Mouse (Mus musculus) olfactory bulb, adult 2 months (tissue): ENCODE measurements at regions not wholly inside any gene's neighbourhood (a gene's known extent, or its start where the extent isn't known, plus 50 kb on each side); places are given as distances from the start of the nearest gene placed in this dataset.

Experiments
- H3K27ac ChIP-seq: fragments of 200-500 bp; 2 replicates; pipeline ENCODE4 v1.5.1; 2012; ENCODE audit warnings: low read depth, low read length; ENCODE audit not compliant: insufficient read depth
- H3K4me1 ChIP-seq: fragments of 200-500 bp; 2 replicates; pipeline ENCODE4 v1.6.1; 2012; ENCODE audit warnings: low read length; ENCODE audit not compliant: control insufficient read depth, insufficient read depth
- H3K4me3 ChIP-seq: fragments of 200-500 bp; 2 replicates; pipeline ENCODE4 v1.5.1; 2012; ENCODE audit warnings: mild to moderate bottlenecking, low read depth, low read length, moderate library complexity; ENCODE audit not compliant: insufficient read depth
- CTCF ChIP-seq: fragments of 200-500 bp; IDR thresholded peaks from 2 replicates; pipeline ENCODE4 v1.5.1; 2012; ENCODE audit warnings: low read depth, mild to moderate bottlenecking, low read length, moderate library complexity; ENCODE audit not compliant: insufficient read depth
- POLR2A ChIP-seq: fragments of 200-500 bp; IDR thresholded peaks from 2 replicates; pipeline ENCODE4 v1.6.1; 2012; ENCODE audit warnings: mild to moderate bottlenecking, low read depth, low read length, moderate library complexity; ENCODE audit not compliant: insufficient read depth
- WGBS: fragments of 180-500 bp; shearing (Covaris S2); methylation state at CpG from one replicate; pipeline ENCODE4 v1.1.7; 2018; 5-methylcytosine and 5-hydroxymethylcytosine counted together

DNA sequence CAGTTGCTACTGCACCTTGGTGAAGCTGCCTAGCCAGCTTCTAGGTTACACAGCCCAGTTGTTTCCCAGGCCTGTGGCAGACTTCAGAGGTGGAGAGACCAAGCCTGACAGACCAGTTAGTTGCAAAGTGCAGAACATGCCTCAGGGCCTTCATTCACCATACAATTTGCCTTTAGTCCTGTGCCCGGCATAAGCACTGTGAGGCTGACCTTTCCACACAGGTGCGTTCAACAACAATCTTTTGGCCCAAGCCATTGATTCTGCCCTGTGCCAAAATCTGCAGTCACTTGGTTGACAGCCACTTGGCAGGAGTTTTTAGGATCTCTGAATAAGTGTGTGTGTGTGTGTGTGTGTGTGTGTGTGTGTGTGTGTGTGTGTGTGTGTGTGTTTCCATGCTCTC lies 2400.5 kb upstream of the Gm7489 start:
- TF ChIP-seq POLR2A = no peak
- TF ChIP-seq CTCF = no peak
- Histone ChIP-seq H3K27ac (no peak overlapping the region), H3K4me1 (no peaks in the 10 kb centered on the region), H3K4me3 (no peak overlapping the region)
- WGBS = 58% methylated on average over 2 of the region's 2 CpGs

DNA sequence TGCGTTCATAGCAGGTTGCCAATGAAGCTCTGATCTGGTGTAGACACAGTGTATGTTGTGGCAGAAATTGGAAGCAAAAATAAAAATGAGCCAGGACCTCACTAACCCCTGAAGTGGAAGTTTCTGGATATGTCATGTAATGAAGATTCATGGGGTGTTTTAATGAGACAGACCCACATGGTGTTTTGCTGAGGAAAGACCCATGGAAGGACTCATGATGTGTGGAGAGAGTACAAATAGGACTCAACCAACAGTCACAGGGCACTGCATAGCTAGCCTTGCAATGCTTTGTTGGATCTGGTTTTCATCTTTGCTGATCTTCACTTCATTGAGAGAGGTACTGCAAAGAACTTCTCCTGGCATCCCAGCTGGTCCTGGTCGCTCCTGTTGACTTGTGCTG lies 2399.2 kb upstream of the Gm7489 start:
- TF ChIP-seq CTCF (no peak), POLR2A (no peak)
- WGBS = 95% methylated on average over 2 of the region's 2 CpGs
- Histone ChIP-seq H3K4me1 (no peaks in the 10 kb centered on the region), H3K4me3 (no peak overlapping the region), H3K27ac (no peak overlapping the region)

- peaks cover 3% of the 10 kb centered on the region; the same call in 1 of the 2 replicates for H3K4me1 ChIP-seq
- no peak overlapping the region for H3K4me3 ChIP-seq
- WGBS = 71% methylated on average over 12 of the region's 12 CpGs
- no peak overlapping the region for H3K27ac ChIP-seq
- TF ChIP-seq CTCF (no peak), POLR2A (no peak)
These were observed 2382.5 kb upstream of the Gm7489 start for GRCm38 (mm10) chr15:51502058-51502741.

DNA sequence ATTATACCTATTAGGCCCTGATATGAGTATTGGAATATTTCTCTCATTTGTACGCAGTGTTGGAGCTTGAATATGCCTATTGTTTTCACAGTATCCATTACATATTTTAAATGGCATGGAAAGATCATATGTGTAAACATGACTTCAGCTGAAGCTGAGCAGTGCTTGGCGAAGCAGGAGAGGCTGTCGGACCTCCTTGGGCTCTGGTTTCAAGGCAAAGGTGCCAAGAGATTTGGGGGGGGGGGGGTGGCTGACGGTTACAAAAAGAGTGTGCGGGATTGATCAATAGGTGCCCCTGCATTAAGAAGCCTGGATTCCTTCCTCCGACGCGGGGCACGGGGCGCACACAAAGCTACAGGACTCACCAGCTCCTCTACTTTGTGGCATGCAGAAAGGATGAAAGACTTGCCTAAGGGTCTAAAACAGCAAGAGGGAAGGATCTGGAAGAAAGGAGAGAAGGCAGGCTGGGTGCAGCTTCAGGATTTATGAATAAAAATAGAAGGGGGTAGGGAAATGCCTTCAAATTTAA lies 2381.9 kb upstream of the Gm7489 start:
- Histone ChIP-seq H3K4me1 (peaks cover 3% of the 10 kb centered on the region; the same call in 1 of the 2 replicates), H3K4me3 (0 out of 2 replicates have a peak overlapping the region, but pooled peaks have one; percentile 5), H3K27ac (no peak overlapping the region)
- WGBS = 23% methylated on average over 10 of the region's 10 CpGs
- TF ChIP-seq POLR2A = no peak
- TF ChIP-seq CTCF = no peak

DNA sequence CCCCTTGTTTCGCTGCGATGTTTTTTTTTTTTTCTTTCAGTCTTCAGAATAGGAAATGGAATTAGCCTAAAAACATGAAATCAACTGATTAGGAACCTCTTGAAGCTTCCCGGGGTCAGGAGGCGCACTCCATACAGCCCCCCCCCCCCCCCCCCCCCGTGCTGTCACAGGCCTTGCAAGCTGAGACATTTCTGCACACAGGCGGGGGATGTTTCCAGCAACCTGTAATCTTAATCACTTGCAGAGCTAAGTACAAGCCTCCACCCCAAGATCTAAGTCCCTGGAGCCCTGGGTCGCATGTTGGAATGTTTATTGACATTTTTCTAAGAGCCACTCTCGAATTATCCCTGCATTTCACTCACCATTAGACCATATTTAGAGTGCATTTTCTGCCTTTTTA lies 2381.4 kb upstream of the Gm7489 start:
- WGBS = 10% methylated on average over 8 of the region's 8 CpGs
- no peak for TF ChIP-seq POLR2A
- no peak for TF ChIP-seq CTCF
- no peak overlapping the region for H3K4me3 ChIP-seq
- peaks cover 3% of the 10 kb centered on the region; the same call in 1 of the 2 replicates for H3K4me1 ChIP-seq
- H3K27ac ChIP-seq = no peak overlapping the region

DNA sequence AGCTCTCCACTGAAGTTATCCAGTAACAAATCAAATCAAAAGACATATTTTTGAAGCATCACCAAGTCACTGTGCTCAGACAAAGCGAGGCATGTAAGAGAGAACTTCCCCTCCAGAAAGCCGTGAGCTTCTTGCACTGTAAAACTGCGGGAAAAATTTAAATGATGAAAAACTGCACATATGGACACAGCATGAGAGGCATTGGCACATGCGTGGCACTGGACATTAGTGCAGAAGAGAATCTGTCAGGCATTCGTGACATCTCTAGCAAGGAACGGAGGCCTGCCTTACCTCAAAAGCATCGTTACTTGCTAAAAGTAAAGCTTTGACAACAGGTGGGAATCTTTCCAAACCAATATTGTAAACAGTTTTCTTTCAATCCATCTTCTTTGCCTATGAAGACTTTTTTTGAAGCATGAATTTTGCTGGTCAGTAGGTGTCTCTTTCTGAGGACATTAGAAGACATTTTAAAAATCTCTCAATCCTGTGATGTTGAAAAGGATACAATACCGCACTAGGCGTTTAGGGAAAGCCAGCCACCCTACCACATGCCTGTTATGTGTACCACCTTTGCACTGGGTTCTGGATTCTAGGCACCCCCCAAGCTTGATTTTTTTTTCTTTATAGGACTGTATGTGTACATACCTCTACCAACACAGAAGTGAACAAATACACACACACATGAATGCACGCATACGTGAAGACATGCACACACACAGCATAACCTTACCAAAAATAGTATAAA lies 2380.5 kb upstream of the Gm7489 start:
- no peak for TF ChIP-seq CTCF
- TF ChIP-seq POLR2A = no peak
- H3K4me1 ChIP-seq = peaks cover 3% of the 10 kb centered on the region; the same call in 1 of the 2 replicates
- 96% methylated on average over 11 of the region's 11 CpGs for WGBS
- no peak overlapping the region for H3K4me3 ChIP-seq
- H3K27ac ChIP-seq = no peak overlapping the region

- no peak overlapping the region for H3K4me3 ChIP-seq
- WGBS = 86% methylated on average over 5 of the region's 5 CpGs
- H3K27ac ChIP-seq = no peak overlapping the region
- TF ChIP-seq CTCF (no peak), POLR2A (no peak)
- H3K4me1 ChIP-seq = peaks cover 3% of the 10 kb centered on the region; the same call in 1 of the 2 replicates
These were observed 2379.9 kb upstream of the Gm7489 start for GRCm38 (mm10) chr15:51504789-51505188.

DNA sequence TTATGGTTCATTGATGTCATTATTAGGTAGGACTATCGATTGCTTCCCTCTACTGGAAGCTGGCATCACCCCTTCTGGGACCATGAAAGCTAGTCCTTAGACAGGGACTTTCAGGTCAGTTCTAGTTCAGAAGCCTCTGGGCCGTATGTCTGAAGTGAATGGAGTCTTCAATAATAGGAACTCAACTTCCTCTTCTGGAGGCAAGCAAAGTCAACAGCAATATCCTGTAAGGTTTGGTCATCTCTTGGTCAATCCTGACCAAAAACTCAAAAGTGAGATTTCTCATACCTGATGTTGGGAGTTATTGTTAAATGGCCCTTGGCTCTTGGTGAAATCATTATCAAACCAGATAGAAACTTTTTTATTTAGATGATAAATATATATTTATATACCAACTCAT lies 2377.6 kb upstream of the Gm7489 start:
- no peak overlapping the region for H3K4me3 ChIP-seq
- no peak for TF ChIP-seq CTCF
- TF ChIP-seq POLR2A = no peak
- H3K4me1 ChIP-seq = peaks cover 3% of the 10 kb centered on the region; the same call in 1 of the 2 replicates
- H3K27ac ChIP-seq = no peak overlapping the region
- 95% methylated on average over 2 of the region's 2 CpGs for WGBS

DNA sequence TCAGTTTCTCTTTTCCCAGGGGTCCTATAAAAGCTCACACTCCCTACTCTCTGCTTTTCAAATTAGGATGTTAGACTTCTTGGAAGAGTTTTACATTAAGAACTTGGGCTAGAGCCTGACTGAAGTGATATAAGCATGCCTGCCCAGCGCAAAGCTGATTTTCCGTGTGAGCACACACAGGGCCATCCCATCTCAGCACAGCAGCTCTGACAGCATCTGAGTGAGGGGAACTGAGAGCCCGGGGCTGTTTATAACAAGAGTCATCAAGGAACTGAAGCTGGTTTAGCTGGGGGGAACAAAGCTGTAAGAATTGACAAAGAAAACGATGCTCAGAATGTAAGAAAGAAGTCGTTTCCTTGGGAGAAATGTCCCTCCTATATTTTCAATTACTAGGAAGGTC lies 2373.4 kb upstream of the Gm7489 start:
- H3K4me3 ChIP-seq = no peak overlapping the region
- no peaks in the 10 kb centered on the region for H3K4me1 ChIP-seq
- TF ChIP-seq POLR2A = no peak
- no peak for TF ChIP-seq CTCF
- 50% methylated on average over 5 of the region's 5 CpGs for WGBS
- H3K27ac ChIP-seq = no peak overlapping the region
